Mouse (Mus musculus): ENCODE results near the gene Myt1l. TPM values are rescaled to one million over a fixed set of nuclear protein-coding genes. Genes with fewer than 3 reads are reported as not detected.

Gene Myt1l
- polyA plus RNA-seq, 1 experiment from 2014 or later: 4.3 TPM

DNA sequence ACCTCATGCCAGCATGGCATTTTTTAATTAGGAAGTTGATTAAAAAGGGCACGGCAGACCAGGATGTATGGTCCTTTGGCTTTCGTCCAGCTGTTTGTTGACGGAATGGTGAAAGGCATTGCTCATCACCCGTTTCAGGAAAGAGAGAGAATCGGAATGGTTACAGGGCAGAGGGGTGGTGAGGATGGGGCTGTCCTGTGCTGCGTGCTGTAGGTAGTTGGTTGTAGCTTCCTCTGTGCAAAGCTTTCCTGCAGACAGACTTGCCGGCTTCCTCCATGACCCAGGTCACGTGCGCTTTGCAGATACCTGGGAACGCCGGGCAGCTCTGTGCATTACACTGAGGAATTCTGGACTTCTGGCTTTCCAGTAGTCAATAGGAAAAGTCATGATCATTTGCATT is 10.3 kb downstream of the Myt1l start:
- Histone ChIP-seq H3K4me1 (peaks cover 12% of the 10 kb centered on the region; the same call in 1 of the 2 replicates), H3K36me3 (no peaks in the 10 kb centered on the region), H3K9me3 (no peaks in the 10 kb centered on the region), H3K4me3 (no peak overlapping the region), H3K27ac (no peak overlapping the region), H3K4me2 (no peak overlapping the region), H3K9ac (no peak overlapping the region), H3K27me3 (peaks cover 46% of the 10 kb centered on the region)
- no peak for ATAC-seq (ENCODE audit: insufficient number of reproducible peaks, insufficient read depth, low FRiP score, low TSS enrichment, low read depth)
- WGBS: 67% methylated on average over 11 of the region's 11 CpGs

DNA sequence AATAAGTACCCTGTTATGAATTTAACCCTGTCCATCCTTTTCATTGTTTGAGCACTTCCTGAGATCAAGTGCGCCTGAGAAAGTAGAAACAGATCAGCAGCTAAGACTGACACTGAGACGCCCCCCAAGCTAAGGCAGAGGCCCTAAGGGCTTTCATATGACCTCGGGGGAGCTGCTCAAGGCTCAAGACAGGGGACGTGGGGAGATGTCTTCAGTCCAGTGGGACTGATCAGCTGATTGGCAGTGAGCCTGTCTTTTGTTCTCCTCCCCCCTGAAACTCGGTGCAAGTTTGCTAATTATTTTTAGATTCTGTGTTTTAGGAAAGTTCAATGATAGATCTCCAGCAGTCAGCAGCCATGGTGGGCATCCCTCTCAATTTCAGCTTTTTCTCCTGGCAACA is 10.9 kb downstream of the Myt1l start:
- no peak for ATAC-seq (ENCODE audit: insufficient number of reproducible peaks, insufficient read depth, low FRiP score, low TSS enrichment, low read depth)
- H3K27me3 ChIP-seq: peaks cover 39% of the 10 kb centered on the region
- WGBS: 30% methylated on average over 5 of the region's 5 CpGs
- peaks cover 12% of the 10 kb centered on the region; the same call in 1 of the 2 replicates for H3K4me1 ChIP-seq
- no peaks in the 10 kb centered on the region for H3K36me3 ChIP-seq
- H3K4me2 ChIP-seq: no peak overlapping the region
- H3K9me3 ChIP-seq: no peaks in the 10 kb centered on the region
- no peak overlapping the region for H3K9ac ChIP-seq
- no peak overlapping the region for H3K27ac ChIP-seq
- no peak overlapping the region for H3K4me3 ChIP-seq

DNA sequence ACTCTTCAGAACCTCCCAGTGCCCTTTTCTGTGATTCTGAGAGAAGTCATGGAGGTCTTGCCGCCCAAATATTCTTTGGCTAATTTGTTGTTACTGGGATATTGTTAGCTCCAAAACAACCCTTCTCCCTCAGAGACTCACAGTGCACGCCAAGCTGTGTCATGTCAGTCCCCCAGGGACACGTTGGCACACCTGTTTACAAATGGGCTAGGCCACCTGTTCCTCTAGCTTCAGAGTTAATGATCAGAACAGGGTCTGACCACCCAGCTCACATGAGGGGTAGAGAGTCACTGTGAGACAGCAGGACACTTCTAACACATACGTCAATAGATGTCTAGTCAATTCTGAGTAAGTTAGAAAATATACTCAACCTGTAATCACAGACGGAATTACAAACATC is 12.6 kb downstream of the Myt1l start:
- no peak for ATAC-seq (ENCODE audit: insufficient number of reproducible peaks, insufficient read depth, low FRiP score, low TSS enrichment, low read depth)
- H3K9ac ChIP-seq: no peak overlapping the region

DNA sequence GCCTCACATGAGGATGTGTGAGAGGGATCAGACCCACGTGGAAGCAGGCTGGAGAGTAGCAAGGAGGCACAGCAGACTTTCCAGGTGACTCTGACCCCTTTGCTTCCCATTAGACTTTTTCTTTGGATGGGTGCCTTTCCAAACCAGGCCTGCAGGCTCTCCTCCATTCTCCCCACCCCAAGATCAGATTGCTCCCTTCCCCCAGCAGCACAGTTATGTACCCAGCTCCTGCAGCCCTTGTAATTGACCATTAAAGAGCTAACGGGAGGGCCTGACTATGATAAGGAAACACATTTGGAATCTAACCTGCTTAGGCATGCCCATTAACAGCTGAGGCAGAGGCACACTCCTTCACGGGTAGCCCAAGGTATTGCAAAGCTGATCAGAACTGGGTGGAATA is 17.9 kb downstream of the Myt1l start:
- 34% methylated on average over 3 of the region's 3 CpGs for WGBS
- no peak overlapping the region for H3K27ac ChIP-seq
- no peak overlapping the region for H3K4me2 ChIP-seq
- no peaks in the 10 kb centered on the region for H3K4me1 ChIP-seq
- no peaks in the 10 kb centered on the region for H3K27me3 ChIP-seq
- ATAC-seq (ENCODE audit: insufficient number of reproducible peaks, insufficient read depth, low FRiP score, low TSS enrichment, low read depth): no peak
- no peak overlapping the region for H3K4me3 ChIP-seq
- H3K9ac ChIP-seq: no peak overlapping the region
- no peaks in the 10 kb centered on the region for H3K9me3 ChIP-seq
- no peaks in the 10 kb centered on the region for H3K36me3 ChIP-seq

More for the DNA sequence above, 12.6 kb downstream of the Myt1l start:
- no peak overlapping the region for H3K4me2 ChIP-seq
- H3K4me3 ChIP-seq: no peak overlapping the region
- H3K27ac ChIP-seq: no peak overlapping the region
- peaks cover 24% of the 10 kb centered on the region for H3K27me3 ChIP-seq
- no peaks in the 10 kb centered on the region for H3K36me3 ChIP-seq
- H3K9me3 ChIP-seq: no peaks in the 10 kb centered on the region
- H3K4me1 ChIP-seq: no peaks in the 10 kb centered on the region
- 76% methylated on average over 5 of the region's 5 CpGs for WGBS

DNA sequence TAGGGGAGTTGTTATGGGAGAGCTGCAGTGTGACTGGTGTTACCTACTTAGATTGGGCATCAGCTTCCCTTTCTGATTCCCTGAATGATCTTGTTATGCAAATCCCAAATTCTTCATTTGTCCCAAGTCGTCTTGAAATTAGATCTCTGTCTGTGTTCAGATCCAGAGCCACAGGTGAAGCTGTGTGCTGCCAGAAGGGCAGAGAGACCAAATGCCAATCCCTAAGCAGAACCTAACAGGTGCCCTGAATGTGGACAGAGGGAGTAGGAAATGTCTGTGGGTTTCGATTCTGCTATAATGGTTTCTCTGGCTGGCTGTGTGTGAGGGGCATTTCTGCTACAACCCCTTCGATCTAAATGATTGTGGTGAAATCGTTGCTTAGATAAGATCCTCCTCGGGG is 18.9 kb downstream of the Myt1l start:
- no peaks in the 10 kb centered on the region for H3K4me1 ChIP-seq
- H3K9ac ChIP-seq: no peak overlapping the region
- no peak overlapping the region for H3K4me2 ChIP-seq
- no peak overlapping the region for H3K27ac ChIP-seq
- H3K36me3 ChIP-seq: no peaks in the 10 kb centered on the region
- WGBS: 71% methylated on average over 5 of the region's 5 CpGs
- ATAC-seq (ENCODE audit: insufficient number of reproducible peaks, insufficient read depth, low FRiP score, low TSS enrichment, low read depth): no peak
- H3K9me3 ChIP-seq: no peaks in the 10 kb centered on the region
- no peak overlapping the region for H3K4me3 ChIP-seq
- H3K27me3 ChIP-seq: no peaks in the 10 kb centered on the region

DNA sequence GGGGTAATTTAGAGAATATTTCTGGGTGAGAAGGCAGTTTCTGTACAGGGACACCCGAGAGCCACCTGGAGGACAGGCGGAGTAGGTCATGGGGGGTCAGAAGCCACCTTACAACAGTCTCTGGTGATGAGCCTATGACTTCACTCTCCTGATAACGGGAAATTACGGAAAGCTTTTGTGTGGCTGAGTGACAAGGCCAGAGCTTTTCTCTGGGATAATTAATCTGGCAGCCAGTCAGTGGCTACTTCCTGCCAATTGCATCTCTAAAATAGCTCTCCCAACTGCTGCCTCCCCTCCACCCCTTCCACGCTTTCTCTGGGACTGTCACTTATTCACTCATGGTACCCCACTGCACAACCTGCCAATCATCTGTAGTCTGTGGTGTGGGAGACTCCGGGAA is 19.6 kb downstream of the Myt1l start:
- ATAC-seq (ENCODE audit: insufficient number of reproducible peaks, insufficient read depth, low FRiP score, low TSS enrichment, low read depth): no peak
- no peak overlapping the region for H3K9ac ChIP-seq
- no peaks in the 10 kb centered on the region for H3K27me3 ChIP-seq
- no peak overlapping the region for H3K4me3 ChIP-seq
- H3K4me2 ChIP-seq: no peak overlapping the region
- H3K4me1 ChIP-seq: no peaks in the 10 kb centered on the region
- H3K36me3 ChIP-seq: no peaks in the 10 kb centered on the region
- WGBS: 59% methylated on average over 6 of the region's 6 CpGs
- no peaks in the 10 kb centered on the region for H3K9me3 ChIP-seq
- H3K27ac ChIP-seq: no peak overlapping the region

DNA sequence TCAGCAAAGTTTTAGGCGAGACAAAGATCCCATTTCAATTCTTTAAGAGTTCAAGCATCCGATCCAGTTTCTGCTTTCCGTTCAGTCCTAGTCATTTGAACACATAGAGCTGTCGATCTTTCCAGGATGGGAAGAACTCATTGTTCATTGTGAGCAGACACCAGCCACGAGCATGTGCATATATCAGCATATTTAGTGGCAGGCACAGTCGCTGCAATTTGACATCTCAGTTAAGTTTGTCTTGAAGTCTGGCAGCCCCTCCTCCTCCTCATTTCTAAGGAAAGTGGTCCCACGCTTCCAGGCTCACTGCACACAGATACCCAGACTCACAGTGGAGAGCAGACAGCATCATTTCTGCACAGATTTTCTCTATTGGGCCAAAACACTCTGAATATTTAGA is 25.0 kb downstream of the Myt1l start:
- WGBS: 68% methylated on average over 7 of the region's 7 CpGs
- Histone ChIP-seq H3K4me1 (no peaks in the 10 kb centered on the region), H3K27ac (no peak overlapping the region), H3K9me3 (no peaks in the 10 kb centered on the region), H3K4me2 (no peak overlapping the region), H3K4me3 (no peak overlapping the region), H3K27me3 (no peaks in the 10 kb centered on the region), H3K36me3 (no peaks in the 10 kb centered on the region), H3K9ac (no peak overlapping the region)
- ATAC-seq (ENCODE audit: insufficient number of reproducible peaks, insufficient read depth, low FRiP score, low TSS enrichment, low read depth): no peak

DNA sequence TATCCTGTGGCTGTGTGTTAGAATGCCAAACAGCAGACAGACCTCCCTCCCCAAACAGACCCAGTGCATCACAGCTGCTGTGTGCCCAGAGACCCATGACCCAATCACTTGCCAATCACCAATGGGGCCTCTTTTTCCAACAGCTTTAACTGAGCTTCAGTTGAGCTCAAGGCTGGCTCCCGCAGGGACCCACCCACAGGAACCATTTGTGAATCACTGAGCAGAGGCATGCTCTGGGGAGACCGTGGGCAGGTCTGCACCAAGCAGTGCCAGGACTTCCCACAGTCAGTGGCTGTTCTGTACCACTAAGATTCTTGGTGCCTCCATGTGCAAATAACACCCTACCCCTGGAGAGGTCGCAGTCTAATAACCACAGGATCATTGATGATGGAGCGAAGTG is 27.5 kb downstream of the Myt1l start:
- Histone ChIP-seq H3K9me3 (no peaks in the 10 kb centered on the region), H3K27ac (no peak overlapping the region), H3K4me3 (no peak overlapping the region), H3K36me3 (no peaks in the 10 kb centered on the region), H3K4me2 (no peak overlapping the region), H3K9ac (no peak overlapping the region), H3K27me3 (no peaks in the 10 kb centered on the region), H3K4me1 (no peaks in the 10 kb centered on the region)
- no peak for ATAC-seq (ENCODE audit: insufficient number of reproducible peaks, insufficient read depth, low FRiP score, low TSS enrichment, low read depth)
- 74% methylated on average over 4 of the region's 4 CpGs for WGBS

DNA sequence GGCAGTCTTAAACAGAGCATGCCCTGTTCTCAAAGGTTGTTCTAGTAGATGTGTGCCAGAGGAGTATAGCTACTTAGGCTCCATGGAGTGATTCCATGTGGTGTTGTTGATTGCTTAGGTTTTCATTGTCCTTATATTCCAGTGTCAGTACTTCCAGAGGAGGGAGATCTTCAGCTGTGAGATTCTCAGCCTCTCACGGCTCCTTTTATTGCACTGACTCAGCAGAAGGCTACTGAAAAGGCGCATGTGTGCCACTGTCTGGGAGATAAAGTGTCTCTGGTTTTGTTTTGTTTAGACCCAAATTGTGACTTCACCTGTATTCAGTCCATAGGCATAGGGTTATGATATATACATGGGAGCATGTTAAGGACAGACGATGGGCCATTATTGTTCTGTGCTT is 28.2 kb downstream of the Myt1l start:
- ATAC-seq (ENCODE audit: insufficient number of reproducible peaks, insufficient read depth, low FRiP score, low TSS enrichment, low read depth): no peak
- Histone ChIP-seq H3K27me3 (no peaks in the 10 kb centered on the region), H3K36me3 (no peaks in the 10 kb centered on the region), H3K4me2 (no peak overlapping the region), H3K27ac (no peak overlapping the region), H3K4me3 (no peak overlapping the region), H3K4me1 (no peaks in the 10 kb centered on the region), H3K9ac (no peak overlapping the region), H3K9me3 (no peaks in the 10 kb centered on the region)
- 83% methylated on average over 3 of the region's 3 CpGs for WGBS

DNA sequence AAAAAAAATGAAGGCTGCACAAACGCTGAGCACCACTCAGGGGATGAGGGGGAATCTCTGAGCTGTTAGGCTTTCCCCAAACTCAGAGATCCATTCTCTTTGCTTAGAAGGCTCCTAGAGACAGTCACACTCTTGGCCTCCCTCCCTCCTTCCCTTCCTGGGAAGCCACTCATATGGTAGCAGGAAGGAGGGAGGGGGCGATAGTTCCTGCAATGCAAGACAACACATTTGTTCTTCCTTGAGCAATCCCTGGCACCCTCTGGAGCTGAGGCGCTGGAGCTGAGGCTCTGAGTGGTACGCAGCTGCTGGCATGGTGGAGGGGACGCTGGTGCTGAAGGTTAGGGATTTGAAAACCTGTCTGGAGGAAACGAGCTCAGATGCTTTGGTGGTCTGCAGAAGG is 28.7 kb downstream of the Myt1l start:
- no peak overlapping the region for H3K27ac ChIP-seq
- 58% methylated on average over 6 of the region's 6 CpGs for WGBS
- H3K36me3 ChIP-seq: no peaks in the 10 kb centered on the region
- ATAC-seq (ENCODE audit: insufficient number of reproducible peaks, insufficient read depth, low FRiP score, low TSS enrichment, low read depth): no peak
- H3K4me1 ChIP-seq: no peaks in the 10 kb centered on the region
- H3K4me2 ChIP-seq: no peak overlapping the region
- H3K4me3 ChIP-seq: no peak overlapping the region
- no peaks in the 10 kb centered on the region for H3K9me3 ChIP-seq
- no peak overlapping the region for H3K9ac ChIP-seq
- no peaks in the 10 kb centered on the region for H3K27me3 ChIP-seq

DNA sequence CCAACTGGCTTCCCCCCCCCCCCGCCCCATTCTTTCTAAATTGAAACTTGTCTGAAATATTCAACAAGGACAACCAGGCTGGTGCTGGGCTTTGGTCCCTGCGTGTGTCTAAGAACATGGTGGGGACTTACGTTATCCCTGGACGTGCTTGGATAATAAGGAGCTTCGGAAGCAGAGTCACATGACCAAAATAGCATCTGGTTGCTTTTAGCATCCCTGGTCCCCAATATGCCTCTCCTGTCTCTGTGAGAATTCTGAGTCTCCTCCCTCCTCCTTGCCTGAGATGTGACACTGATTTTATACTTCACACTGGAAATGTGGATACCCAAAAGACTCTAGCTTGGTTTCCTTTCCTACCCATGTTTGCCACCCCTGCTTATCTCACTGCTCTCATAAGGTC is 31.6 kb downstream of the Myt1l start:
- Histone ChIP-seq H3K27me3 (no peaks in the 10 kb centered on the region), H3K9ac (no peak overlapping the region), H3K4me3 (no peak overlapping the region), H3K4me2 (no peak overlapping the region), H3K27ac (no peak overlapping the region), H3K4me1 (no peaks in the 10 kb centered on the region), H3K9me3 (no peaks in the 10 kb centered on the region), H3K36me3 (no peaks in the 10 kb centered on the region)
- WGBS: 40% methylated on average over 5 of the region's 5 CpGs
- no peak for ATAC-seq (ENCODE audit: insufficient number of reproducible peaks, insufficient read depth, low FRiP score, low TSS enrichment, low read depth)

DNA sequence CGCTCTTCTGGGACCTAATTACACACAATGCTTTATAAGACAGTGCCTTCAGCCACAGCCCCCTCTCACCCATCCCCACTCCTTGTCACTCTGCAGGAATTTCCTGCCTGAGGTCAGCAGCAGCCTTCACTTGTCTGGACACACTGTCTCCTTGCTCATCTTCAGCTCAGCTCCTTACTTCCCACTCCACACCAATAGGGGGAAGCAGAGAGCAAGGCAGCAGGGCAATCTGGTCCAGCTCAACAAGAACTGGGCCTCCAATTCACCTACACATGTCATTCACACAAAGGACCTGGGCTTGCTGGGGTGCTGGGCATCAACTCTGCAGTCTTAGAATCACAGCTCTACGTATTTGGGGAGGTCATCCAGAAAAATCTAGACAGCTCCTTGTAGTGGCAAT is 33.0 kb downstream of the Myt1l start:
- Histone ChIP-seq H3K36me3 (no peaks in the 10 kb centered on the region), H3K27ac (no peak overlapping the region), H3K4me1 (no peaks in the 10 kb centered on the region), H3K4me3 (no peak overlapping the region), H3K9ac (no peak overlapping the region), H3K9me3 (no peaks in the 10 kb centered on the region), H3K4me2 (no peak overlapping the region), H3K27me3 (no peaks in the 10 kb centered on the region)
- no peak for ATAC-seq (ENCODE audit: insufficient number of reproducible peaks, insufficient read depth, low FRiP score, low TSS enrichment, low read depth)
- WGBS: 77% methylated on average over 2 of the region's 2 CpGs

DNA sequence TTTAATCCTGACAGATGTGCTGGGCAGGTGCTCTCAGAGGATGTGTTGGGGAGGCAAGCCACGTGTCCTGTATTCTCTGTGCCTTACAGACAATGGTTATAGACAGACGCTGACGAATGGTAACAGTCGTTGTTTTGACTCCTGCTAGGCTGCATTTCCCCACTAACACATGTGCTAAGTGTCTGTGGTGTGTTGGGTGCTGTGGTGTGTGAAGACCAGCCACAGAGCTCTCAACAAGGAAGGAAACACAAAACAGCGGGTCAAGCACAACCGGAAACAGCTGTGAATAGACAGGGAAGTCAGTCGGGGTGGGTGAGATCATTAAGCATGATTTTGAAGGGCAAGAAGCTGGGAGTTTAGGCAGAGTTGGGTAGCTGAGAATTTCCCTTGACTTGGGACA is 41.1 kb downstream of the Myt1l start:
- no peak overlapping the region for H3K9ac ChIP-seq
- H3K4me1 ChIP-seq: no peaks in the 10 kb centered on the region
- WGBS: 70% methylated on average over 7 of the region's 7 CpGs
- no peak overlapping the region for H3K4me2 ChIP-seq
- no peaks in the 10 kb centered on the region for H3K9me3 ChIP-seq
- H3K27ac ChIP-seq: no peak overlapping the region
- ATAC-seq (ENCODE audit: insufficient number of reproducible peaks, insufficient read depth, low FRiP score, low TSS enrichment, low read depth): no peak
- no peaks in the 10 kb centered on the region for H3K36me3 ChIP-seq
- no peak overlapping the region for H3K4me3 ChIP-seq
- H3K27me3 ChIP-seq: no peaks in the 10 kb centered on the region
